Mouse (Mus musculus): ENCODE measurements around the gene B4galnt2.
"Not testable (repeated sequence)": the region's sequence is repeated elsewhere in the genome, so short reads cannot be mapped to it uniquely, and the experiment has no call there.

Gene B4galnt2

DNA sequence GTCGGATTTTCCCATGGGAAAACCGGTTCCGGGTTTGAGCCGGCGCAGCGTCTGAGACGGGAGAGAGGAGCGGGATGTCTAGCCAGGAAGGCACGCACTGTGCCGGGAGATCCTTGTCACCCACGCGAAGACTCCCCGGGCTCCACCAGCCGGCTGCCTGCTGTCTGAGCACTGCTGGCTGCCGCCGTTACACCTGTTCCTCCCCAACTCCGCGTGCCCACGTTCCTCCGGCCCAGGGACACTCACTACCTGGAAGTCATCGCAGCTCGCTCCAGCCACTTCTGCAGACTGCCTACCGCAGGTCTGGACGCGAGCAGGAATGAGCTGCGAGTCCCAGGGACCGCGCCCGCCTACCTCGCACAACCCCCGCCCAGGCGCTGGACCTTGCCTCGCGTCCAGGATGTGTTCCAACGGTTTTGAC lies at the start of gene B4galnt2:
TSS of gene B4galnt2 (minus strand) at position 321 of the 421 bp plus-strand sequence.
- no peak for DNase-seq

GRCm38 (mm10) chr11:95963304-95963703 lies 48.6 kb upstream of the B4galnt2 start:
- no peak for DNase-seq

DNA sequence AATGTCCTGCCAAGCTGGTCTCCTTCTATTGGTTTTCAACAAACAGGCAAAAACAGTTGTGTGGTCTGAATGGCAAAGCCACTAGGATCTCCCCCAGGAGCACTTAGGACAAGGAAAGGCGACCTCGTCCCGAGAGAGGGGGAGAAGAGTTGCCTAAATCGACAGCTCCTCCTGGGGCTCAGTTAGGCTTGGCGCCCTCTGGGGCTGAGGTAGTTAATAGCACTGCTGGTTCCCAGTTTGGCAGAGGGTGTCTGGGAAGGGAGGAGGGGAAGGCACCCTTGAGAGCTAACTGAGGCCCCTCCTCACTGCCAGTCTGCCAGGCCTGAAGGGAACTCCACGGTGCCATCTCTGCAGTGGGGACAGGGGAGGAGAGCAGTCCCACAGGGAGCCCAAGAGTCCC lies 44.5 kb upstream of the B4galnt2 start:
- peak; percentile 12 to 17 for DNase-seq

DNA sequence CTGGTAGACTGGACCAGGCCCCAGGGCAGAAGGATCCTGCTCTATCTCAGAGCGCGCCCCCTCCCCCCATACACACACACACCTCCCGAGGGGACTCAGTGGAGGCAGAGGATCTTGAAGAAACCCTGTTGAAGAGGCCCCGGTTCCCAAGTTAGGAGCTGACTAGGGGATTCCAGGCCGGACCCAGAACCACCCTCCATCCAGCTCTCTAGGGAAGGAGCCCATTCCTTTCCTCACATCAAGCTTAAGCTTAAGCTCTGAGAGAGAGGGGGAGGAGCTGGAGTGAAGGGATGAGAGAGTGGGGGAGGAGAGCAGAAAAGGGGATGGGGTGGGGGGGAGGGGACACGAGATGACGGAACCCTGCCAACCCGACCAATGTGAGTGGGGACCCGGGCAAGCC lies 43.6 kb upstream of the B4galnt2 start:
- no peak for DNase-seq

DNA sequence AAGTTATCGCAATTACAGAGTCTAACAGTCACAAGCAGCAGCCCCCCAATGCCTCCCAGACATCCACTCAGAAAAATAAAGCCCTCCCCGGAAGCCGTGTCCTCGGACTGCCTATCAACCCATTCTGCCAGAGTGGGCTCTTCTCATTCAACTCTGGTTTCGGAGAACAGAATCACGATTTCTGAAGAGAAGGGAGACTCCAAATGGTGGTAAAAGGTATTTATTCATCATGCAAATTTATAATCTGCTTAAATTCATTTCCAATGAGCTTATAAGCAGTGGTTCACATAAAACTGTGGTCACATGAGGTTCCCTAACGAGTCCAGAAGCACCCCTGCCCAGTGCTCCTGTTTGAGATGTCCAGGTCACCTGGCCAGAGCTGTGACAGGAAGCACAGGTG lies 42.7 kb upstream of the B4galnt2 start:
- DNase-seq: no peak

DNA sequence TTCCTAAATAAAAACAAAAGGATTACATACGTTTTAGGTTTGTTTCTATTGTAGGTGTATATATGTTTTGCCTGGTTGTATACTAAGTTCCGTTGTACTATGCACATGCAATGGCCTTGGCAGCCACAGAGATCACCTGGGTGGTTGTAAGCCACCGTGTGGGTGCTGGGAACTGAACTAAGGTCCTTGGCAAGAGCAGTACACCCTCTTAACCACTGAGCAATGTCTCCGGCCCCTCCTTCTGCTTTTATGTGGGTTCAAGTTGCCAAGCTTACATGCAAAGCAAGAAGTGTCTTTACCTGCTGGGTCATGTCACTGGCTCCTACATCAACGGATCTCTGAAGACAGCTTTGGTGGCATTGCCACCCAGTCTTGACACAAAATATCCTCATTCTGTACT lies 38.6 kb upstream of the B4galnt2 start:
- DNase-seq: no peak

GRCm38 (mm10) chr11:95945838-95946472 lies 31.3 kb upstream of the B4galnt2 start:
- DNase-seq: no peak

DNA sequence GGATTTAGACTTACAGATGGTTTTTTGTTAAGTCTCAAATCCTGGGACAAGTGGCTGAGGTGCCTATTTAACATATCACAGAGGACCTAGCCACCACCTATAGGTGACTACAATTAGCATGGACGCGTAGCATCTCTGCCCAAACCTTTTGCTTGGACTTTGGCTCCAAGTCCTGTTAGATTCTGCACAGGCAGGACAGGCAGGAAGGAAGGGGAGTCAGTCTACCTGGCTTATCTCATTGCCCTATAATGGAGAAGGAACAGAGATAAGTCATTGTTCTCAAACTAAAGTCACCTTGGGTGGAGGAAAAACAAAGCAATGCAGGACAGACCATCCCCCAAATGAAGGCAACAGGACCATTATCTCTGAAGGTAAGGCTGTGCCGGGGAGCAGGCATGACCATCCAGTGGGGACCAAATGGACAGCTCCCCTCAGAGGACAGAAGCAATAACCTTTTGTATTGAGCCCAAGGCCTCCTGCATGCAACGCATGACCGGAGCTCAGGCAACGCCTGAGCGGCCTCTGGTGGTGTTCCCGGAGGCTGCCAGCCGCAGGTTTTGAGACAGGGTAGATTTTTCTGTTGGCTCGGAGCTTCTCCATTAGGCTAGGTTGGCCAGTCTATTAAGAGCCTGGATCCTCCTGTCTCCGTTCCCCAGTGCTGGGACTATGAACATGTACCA lies 25.3 kb upstream of the B4galnt2 start:
- peak in 1 of 2 experiments; percentile 4 for DNase-seq

GRCm38 (mm10) chr11:95936409-95936808 lies 21.7 kb upstream of the B4galnt2 start:
- no peak for DNase-seq

GRCm38 (mm10) chr11:95932168-95932567 lies 17.5 kb upstream of the B4galnt2 start:
- not testable (repeated sequence) for DNase-seq

GRCm38 (mm10) chr11:95926398-95926797 lies 11.7 kb upstream of the B4galnt2 start:
- no peak for DNase-seq

GRCm38 (mm10) chr11:95925976-95926375 lies 11.3 kb upstream of the B4galnt2 start:
- no peak for DNase-seq

DNA sequence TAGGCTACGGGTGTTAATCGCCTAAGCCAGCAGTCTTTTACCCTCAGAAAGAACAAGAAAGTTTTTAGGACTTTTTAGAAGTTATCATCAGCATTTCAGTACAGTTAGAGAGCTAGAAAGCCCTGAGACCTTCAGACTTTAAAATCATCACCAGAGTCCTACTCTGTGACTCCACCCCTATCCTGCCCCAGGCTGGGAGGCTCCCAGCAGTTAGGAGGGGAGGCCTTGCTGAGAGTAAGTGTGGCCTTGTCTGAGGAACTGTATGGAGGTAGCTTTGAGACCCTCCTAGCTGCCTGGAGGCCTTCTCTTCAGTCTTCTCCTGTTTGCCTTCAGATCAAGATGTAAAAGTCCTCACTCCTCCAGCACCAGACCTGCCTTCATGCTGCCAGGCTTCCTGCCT lies 9.5 kb upstream of the B4galnt2 start:
- no peak for DNase-seq

- DNase-seq: not testable (repeated sequence)
These were observed 8.8 kb upstream of the B4galnt2 start for GRCm38 (mm10) chr11:95923477-95923876.

DNA sequence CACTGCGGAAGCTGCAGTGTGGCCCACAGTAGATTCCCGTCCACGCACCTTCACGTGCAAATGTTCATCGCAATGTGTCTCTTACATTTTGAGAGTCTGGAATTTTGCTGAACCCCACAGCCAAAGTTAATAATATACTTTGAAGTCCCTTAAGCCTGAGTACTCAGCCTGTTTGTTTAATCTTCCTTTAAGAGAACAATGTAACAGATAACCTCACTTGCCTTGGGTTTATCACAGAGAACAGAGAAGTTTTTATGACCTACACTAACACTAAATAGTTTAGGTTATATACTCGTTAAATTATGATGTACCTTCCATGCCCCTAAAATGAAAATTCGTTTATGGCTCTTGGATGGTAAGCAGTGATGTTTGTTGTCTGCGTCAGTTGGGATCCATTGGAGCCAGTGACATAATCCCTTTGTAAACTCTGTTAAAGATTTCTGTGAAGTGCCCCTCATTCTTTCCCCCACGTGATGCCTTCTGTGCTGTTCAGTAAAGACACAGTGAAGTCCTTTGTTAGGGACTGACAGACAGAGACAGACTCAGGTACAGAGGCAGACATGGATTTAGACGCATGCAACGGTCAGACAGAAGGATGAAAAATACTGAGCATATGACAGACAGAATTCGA lies 7.4 kb upstream of the B4galnt2 start:
- no peak for DNase-seq

GRCm38 (mm10) chr11:95916426-95916825 lies 1.7 kb upstream of the B4galnt2 start:
- no peak for DNase-seq

- DNase-seq: no peak
These were observed 467 bp upstream of the B4galnt2 start for GRCm38 (mm10) chr11:95915006-95915710.

DNA sequence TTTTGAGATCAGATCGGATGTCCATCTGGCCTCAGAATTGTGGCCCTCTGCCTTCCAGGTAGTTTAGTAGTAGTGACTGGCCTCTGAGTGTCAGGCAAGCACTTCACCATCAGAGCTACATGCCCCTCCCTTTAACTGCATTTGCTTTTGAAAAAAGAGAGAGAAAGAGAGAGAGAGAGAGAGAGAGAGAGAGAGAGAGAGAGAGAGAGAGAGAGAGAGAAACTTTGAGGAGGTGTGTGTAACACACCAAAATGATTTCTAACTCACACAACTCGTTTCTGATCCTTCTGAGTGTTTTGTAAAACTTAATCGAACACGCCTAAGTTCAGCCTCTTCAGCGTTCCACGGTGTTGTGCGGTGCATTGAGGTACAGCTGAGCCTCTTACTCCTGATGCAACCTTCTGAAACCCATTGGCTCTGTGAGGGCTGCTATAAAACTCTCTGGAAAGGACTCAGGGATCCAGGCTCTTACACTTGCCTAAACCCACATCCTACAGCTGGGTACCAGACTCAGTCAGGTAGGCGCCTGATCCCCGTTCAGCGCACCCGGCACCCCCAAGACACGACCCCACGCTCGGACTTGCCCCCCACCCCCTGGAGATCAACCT lies 628 bp downstream of the B4galnt2 start:
- DNase-seq: no peak

DNA sequence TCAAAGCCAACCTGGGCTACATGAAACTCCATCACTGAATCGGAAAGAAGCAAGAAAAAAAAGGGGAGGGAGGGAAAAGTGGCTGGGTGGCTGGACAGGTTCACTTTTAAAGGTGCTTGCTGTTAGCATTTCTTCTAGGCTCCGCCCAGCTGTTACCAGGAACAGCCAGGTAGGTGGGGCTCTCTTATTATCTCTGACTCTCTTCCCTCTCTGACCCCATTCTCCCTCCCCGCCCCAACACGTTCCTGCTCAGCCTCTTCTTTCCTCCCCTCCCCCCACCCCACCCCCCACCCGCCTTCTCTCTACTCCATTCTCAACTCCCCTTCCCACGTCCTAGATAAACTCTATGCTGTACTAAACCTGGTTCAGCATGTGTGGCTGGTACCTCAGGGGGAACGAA lies 3.1 kb downstream of the B4galnt2 start:
- DNase-seq: no peak

DNA sequence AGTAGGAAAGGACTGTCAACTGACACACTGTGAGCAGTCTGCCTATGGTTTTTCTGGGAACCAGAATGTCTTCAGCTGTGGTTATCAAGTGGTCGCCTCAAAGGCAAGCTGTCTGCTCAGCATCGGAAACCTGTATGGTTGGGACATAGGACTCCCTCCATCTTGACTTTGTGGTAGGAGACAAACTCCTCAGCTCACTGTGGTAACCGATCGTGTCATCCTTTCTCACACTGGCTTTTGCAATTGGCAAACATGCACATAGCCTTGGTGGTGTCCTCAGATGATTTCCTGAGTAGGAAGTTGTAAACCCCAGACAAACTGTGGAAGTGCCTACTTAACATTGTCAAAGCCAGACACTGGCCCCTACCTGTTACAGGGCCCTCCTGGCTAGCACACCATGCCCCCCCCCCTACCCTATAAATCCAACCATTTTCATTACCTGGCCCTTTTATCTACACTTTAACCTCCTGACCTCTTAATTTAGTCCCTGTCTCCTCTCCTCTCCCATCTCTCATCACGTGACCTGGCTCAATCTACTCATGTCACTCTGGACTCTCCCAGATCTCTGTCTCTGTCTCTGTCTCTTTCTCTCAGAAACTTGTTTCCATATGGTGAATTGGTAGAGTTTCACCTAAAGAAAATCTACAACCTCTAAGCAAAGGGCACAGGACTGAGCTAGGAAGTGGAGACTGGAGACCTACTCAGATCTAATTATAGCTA lies 6.7 kb downstream of the B4galnt2 start:
- DNase-seq: no peak

- DNase-seq: no peak
These were observed 10.4 kb downstream of the B4galnt2 start for GRCm38 (mm10) chr11:95904290-95904689.

- peak; percentile 22 to 37 for DNase-seq
These were observed 18.1 kb downstream of the B4galnt2 start for GRCm38 (mm10) chr11:95896446-95897179.
